Mouse (Mus musculus): ENCODE measurements around the gene Slc41a3. TPM values are rescaled to one million over a fixed set of nuclear protein-coding genes. Genes with fewer than 3 reads are reported as not detected.

Gene Slc41a3
- total and polyA plus RNA-seq, 3 experiments: 47.7 to 84.7 (median 51.0) TPM

GRCm38 (mm10) chr6:90601736-90602135, 2.8 kb upstream of the Slc41a3 start:
- H3K9me3 ChIP-seq (replicated peaks): no peaks in the 10 kb centered on the region
- TF ChIP-seq POLR2AphosphoS5 (IDR thresholded peaks at IDR 0.05; ENCODE audit: insufficient replicate concordance, low read depth, low read length) (no peak), TAL1 (conservative IDR thresholded peaks at IDR 0.05; ENCODE audit: low read depth, low read length) (no peak), GATA2 (IDR thresholded peaks at IDR 0.05; ENCODE audit: borderline replicate concordance, low read depth, low read length) (no peak), GATA1 (IDR thresholded peaks at IDR 0.05; ENCODE audit: borderline replicate concordance, low read length) (no peak), CTCF (IDR thresholded peaks at IDR 0.05; ENCODE audit: low read depth, low read length) (no peak)

DNA sequence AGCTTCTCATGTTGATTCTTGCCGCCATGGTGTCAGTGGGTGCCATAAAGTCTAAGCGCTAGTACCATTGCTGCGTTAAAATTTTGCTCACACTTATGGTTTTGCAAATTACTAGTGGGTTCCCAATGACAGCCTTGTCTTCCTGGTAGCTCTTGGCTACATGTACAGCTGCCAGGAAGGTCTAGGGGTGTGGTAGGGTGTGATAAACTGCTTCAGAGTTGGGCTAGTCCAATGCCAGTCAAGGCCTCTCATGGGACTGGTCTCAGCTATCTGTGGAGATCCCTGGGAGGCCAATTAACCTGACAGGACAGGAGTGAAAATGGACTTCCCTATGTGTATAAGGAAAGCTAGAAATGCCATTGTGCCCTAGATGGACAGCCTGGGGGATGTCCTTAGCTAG, 2.2 kb upstream of the Slc41a3 start:
- no peaks in the 10 kb centered on the region for H3K9me3 ChIP-seq (replicated peaks)
- peaks cover 37% of the 10 kb centered on the region for H3K27me3 ChIP-seq (ENCODE audit: insufficient read depth, low read length)
- H3K4me1 ChIP-seq (ENCODE audit: insufficient read depth, low read depth, low read length): peaks cover 35% of the 10 kb centered on the region
- TF ChIP-seq TAL1 (conservative IDR thresholded peaks at IDR 0.05; ENCODE audit: low read depth, low read length) (no peak), CTCF (IDR thresholded peaks at IDR 0.05; ENCODE audit: low read depth, low read length) (no peak), POLR2AphosphoS5 (IDR thresholded peaks at IDR 0.05; ENCODE audit: insufficient replicate concordance, low read depth, low read length) (no peak), GATA1 (IDR thresholded peaks at IDR 0.05; ENCODE audit: borderline replicate concordance, low read length) (no peak)
- ATAC-seq (ENCODE audit: extremely low read depth, insufficient number of reproducible peaks, low FRiP score, poor library complexity, severe bottlenecking): no peak
- H3K36me3 ChIP-seq (replicated peaks): no peaks in the 10 kb centered on the region
- no peak overlapping the region for H3K4me3 ChIP-seq (ENCODE audit: low read depth, low read length)
- no peak for DNase-seq (ENCODE audit: low spot score)

More at GRCm38 (mm10) chr6:90601736-90602135, 2.8 kb upstream of the Slc41a3 start:
- H3K4me3 ChIP-seq (ENCODE audit: low read depth, low read length): no peak overlapping the region
- no peak for DNase-seq (ENCODE audit: low spot score)
- peaks cover 42% of the 10 kb centered on the region for H3K27me3 ChIP-seq (ENCODE audit: insufficient read depth, low read length)
- ATAC-seq (ENCODE audit: extremely low read depth, insufficient number of reproducible peaks, low FRiP score, poor library complexity, severe bottlenecking): no peak
- no peaks in the 10 kb centered on the region for H3K36me3 ChIP-seq (replicated peaks)
- peaks cover 31% of the 10 kb centered on the region for H3K4me1 ChIP-seq (ENCODE audit: insufficient read depth, low read depth, low read length)

DNA sequence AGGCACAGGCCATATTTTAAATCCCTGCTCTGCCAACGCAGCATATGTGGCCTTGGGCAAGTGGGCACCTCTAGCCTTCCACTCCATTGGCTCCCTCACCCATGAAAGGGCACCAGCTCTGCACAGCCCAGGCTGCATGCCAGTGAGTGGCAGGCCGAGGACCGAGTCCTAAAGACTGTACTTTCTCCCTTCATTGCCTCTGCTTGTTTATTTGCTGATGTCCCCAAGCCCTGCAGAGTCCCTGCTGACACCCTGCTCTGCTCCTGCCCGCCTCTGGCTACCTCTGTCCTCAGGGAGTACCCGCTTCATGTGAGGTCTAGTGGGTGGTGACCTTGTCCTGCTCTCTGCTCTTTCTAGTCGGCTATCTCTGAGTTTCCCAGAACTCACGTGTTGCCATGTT, 1.4 kb upstream of the Slc41a3 start:
- no peak for TF ChIP-seq GATA1 (IDR thresholded peaks at IDR 0.05; ENCODE audit: borderline replicate concordance, low read length)
- TF ChIP-seq CTCF (IDR thresholded peaks at IDR 0.05; ENCODE audit: low read depth, low read length): no peak
- no peak for TF ChIP-seq TAL1 (conservative IDR thresholded peaks at IDR 0.05; ENCODE audit: low read depth, low read length)
- no peak for TF ChIP-seq POLR2AphosphoS5 (IDR thresholded peaks at IDR 0.05; ENCODE audit: insufficient replicate concordance, low read depth, low read length)
- TF ChIP-seq GATA2 (IDR thresholded peaks at IDR 0.05; ENCODE audit: borderline replicate concordance, low read depth, low read length): no peak
- DNase-seq (ENCODE audit: low spot score): no peak
- H3K9me3 ChIP-seq (replicated peaks): no peaks in the 10 kb centered on the region
- no peak overlapping the region for H3K4me3 ChIP-seq (ENCODE audit: low read depth, low read length)
- H3K36me3 ChIP-seq (replicated peaks): no peaks in the 10 kb centered on the region
- H3K27me3 ChIP-seq (ENCODE audit: insufficient read depth, low read length): peaks cover 35% of the 10 kb centered on the region
- peaks cover 43% of the 10 kb centered on the region for H3K4me1 ChIP-seq (ENCODE audit: insufficient read depth, low read depth, low read length)
- no peak for ATAC-seq (ENCODE audit: extremely low read depth, insufficient number of reproducible peaks, low FRiP score, poor library complexity, severe bottlenecking)

- Histone ChIP-seq H3K36me3 (replicated peaks) (peaks cover 3% of the 10 kb centered on the region), H3K4me1 (ENCODE audit: insufficient read depth, low read depth, low read length) (peaks cover 53% of the 10 kb centered on the region), H3K4me3 (ENCODE audit: low read depth, low read length) (peak overlapping the region; percentile 78; the same call in 1 of the 2 replicates), H3K9me3 (replicated peaks) (no peaks in the 10 kb centered on the region), H3K27me3 (ENCODE audit: insufficient read depth, low read length) (peaks cover 28% of the 10 kb centered on the region)
- DNase-seq (ENCODE audit: low spot score) (no peak), ATAC-seq (ENCODE audit: extremely low read depth, insufficient number of reproducible peaks, low FRiP score, poor library complexity, severe bottlenecking) (no peak)
- TF ChIP-seq GATA2 (IDR thresholded peaks at IDR 0.05; ENCODE audit: borderline replicate concordance, low read depth, low read length) (no peak), CTCF (IDR thresholded peaks at IDR 0.05; ENCODE audit: low read depth, low read length) (no peak), POLR2AphosphoS5 (IDR thresholded peaks at IDR 0.05; ENCODE audit: insufficient replicate concordance, low read depth, low read length) (no peak), TAL1 (conservative IDR thresholded peaks at IDR 0.05; ENCODE audit: low read depth, low read length) (no peak), GATA1 (IDR thresholded peaks at IDR 0.05; ENCODE audit: borderline replicate concordance, low read length) (no peak)
Measured at GRCm38 (mm10) chr6:90604130-90604529, 395 bp upstream of the Slc41a3 start.

DNA sequence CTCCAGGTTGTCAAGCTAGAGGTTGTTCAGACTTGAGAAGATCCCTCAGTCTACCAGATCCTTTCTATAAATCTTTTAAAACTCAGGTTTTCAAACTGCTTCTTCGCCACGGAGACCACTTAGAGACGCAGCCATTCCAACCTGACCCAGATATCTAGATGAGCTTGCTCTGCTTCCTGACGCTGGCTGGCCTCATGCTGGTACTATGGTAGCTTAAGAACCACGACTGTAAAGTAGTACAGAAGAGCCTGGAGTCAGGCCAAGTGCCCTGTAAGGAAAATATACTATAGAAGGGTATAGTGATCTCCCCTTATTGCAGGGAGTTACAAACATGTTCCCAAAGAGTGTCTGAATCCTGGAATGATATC, 757 bp downstream of the Slc41a3 start:
- peaks cover 28% of the 10 kb centered on the region for H3K27me3 ChIP-seq (ENCODE audit: insufficient read depth, low read length)
- no peak for DNase-seq (ENCODE audit: low spot score)

DNA sequence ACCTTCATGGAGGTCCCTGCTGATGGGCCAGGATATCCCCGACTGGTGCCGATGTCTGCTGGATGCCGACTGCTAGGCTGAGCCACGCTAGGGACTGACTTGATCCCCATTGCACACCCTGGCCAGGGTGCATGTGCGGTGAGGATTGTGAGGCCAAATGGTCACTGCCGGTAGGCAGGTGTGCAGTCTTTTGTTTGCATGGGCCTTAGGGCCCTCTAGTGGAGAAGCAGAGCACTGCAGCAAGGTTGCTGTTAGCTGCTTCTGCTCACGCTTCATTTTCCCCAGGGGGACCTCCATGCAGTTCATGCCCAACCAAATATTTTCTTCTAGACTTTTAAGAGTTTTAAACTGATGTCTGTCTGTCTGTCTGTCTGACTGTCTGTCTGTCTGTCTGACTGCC, 2.0 kb downstream of the Slc41a3 start:
- peak; percentile 44 for DNase-seq (ENCODE audit: low spot score)
- Histone ChIP-seq H3K36me3 (replicated peaks) (peaks cover 5% of the 10 kb centered on the region), H3K4me3 (ENCODE audit: low read depth, low read length) (no peak overlapping the region; the same call in 1 of the 2 replicates), H3K27me3 (ENCODE audit: insufficient read depth, low read length) (peaks cover 24% of the 10 kb centered on the region), H3K4me1 (ENCODE audit: insufficient read depth, low read depth, low read length) (peaks cover 75% of the 10 kb centered on the region), H3K9me3 (replicated peaks) (no peaks in the 10 kb centered on the region)
- no peak for TF ChIP-seq GATA2 (IDR thresholded peaks at IDR 0.05; ENCODE audit: borderline replicate concordance, low read depth, low read length)
- TF ChIP-seq CTCF (IDR thresholded peaks at IDR 0.05; ENCODE audit: low read depth, low read length): peak; percentile 97
- no peak for ATAC-seq (ENCODE audit: extremely low read depth, insufficient number of reproducible peaks, low FRiP score, poor library complexity, severe bottlenecking)

More for the DNA sequence above, 757 bp downstream of the Slc41a3 start:
- Histone ChIP-seq H3K36me3 (replicated peaks) (peaks cover 4% of the 10 kb centered on the region), H3K9me3 (replicated peaks) (no peaks in the 10 kb centered on the region), H3K4me3 (ENCODE audit: low read depth, low read length) (peak overlapping the region; percentile 78), H3K4me1 (ENCODE audit: insufficient read depth, low read depth, low read length) (peaks cover 65% of the 10 kb centered on the region)
- ATAC-seq (ENCODE audit: extremely low read depth, insufficient number of reproducible peaks, low FRiP score, poor library complexity, severe bottlenecking): no peak
- TF ChIP-seq GATA1 (IDR thresholded peaks at IDR 0.05; ENCODE audit: borderline replicate concordance, low read length) (no peak), TAL1 (conservative IDR thresholded peaks at IDR 0.05; ENCODE audit: low read depth, low read length) (no peak), GATA2 (IDR thresholded peaks at IDR 0.05; ENCODE audit: borderline replicate concordance, low read depth, low read length) (no peak), POLR2AphosphoS5 (IDR thresholded peaks at IDR 0.05; ENCODE audit: insufficient replicate concordance, low read depth, low read length) (no peak), CTCF (IDR thresholded peaks at IDR 0.05; ENCODE audit: low read depth, low read length) (no peak)
